In the genomic region with DNA sequence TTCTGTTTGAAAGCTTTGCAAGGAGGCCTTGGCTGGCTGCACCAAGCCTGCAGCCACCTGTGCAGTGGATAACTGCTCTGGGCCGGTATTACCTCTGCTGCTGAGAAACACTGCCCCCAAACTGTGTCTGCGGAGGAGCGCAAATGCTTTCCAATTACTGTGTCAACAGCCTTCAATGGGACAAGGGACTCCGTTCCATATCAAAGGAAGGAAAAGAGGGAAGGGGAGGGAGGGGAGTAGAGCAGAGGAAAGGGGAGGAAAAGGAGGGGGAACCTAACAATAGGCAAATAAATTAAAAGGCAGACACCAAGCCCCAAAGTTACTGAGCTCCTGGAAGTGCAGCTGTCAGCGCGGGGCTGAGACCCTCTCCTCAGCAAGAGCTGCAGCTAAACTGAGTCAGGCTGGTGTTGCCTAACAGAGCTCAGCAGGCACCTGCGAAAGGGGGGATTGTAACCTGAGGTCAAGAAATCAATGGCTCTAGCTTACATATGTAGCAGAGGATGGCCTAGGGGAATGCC, we compare ENCODE assay signal across 14 mouse cellular contexts. TPM values are rescaled to one million over a fixed set of nuclear protein-coding genes. Genes with fewer than 3 reads are reported as not detected.
DNase-seq lines count a peak whose midpoint lies in the region; ATAC-seq and TF ChIP-seq lines count a peak whose summit lies in the region.
"Had no signal": no experiment of that assay in that cellular context is flagged by ENCODE, and none has a peak within 500 bp of the region (broad histone marks: within the 10 kb centered on the region; RNA-seq: fewer than 3 reads in every experiment).

No protein-coding gene starts in this region.

- peak overlapping the region; percentile 9; the same call in 1 of the 2 replicates for H3K4me3 ChIP-seq in hindbrain, embryonic 10.5 days
- no peak overlapping the region for H3K4me3 ChIP-seq in hindbrain, embryonic 14.5 days (replicated peaks; ENCODE audit: low read length)
- H3K4me3 ChIP-seq in ES-Bruce4 (ENCODE audit: low read depth, low read length), result peak overlapping the region; percentile 18
- peak overlapping the region; percentile 23 for H3K4me3 ChIP-seq in limb, embryonic 10.5 days
- H3K4me3 ChIP-seq: erythroblast, embryonic 14.5 days had no signal

- H3K36me3 ChIP-seq in hindbrain, embryonic 10.5 days, result no peaks in the 10 kb centered on the region
- no peaks in the 10 kb centered on the region for H3K36me3 ChIP-seq in hindbrain, embryonic 14.5 days (replicated peaks; ENCODE audit: control insufficient read depth, insufficient read depth)
- no peaks in the 10 kb centered on the region for H3K36me3 ChIP-seq in ES-Bruce4 (ENCODE audit: control insufficient read depth, insufficient read depth, low read length, poor library complexity, severe bottlenecking)
- H3K36me3 ChIP-seq in limb, embryonic 10.5 days, result no peaks in the 10 kb centered on the region

- peaks cover 14% of the 10 kb centered on the region for H3K4me1 ChIP-seq in hindbrain, embryonic 10.5 days (replicated peaks)
- H3K4me1 ChIP-seq in hindbrain, embryonic 14.5 days (replicated peaks; ENCODE audit: control insufficient read depth, insufficient read depth, low read length), result peaks cover 8% of the 10 kb centered on the region; the same call in 1 of the 2 replicates
- no peaks in the 10 kb centered on the region for H3K4me1 ChIP-seq in ES-Bruce4 (ENCODE audit: control insufficient read depth, insufficient read depth, low read length)
- H3K4me1 ChIP-seq in limb, embryonic 10.5 days, result peaks cover 56% of the 10 kb centered on the region

- DNase-seq in hindbrain, embryonic 10.5 days (ENCODE audit: low spot score), result peak; percentile 16
- DNase-seq in hindbrain, embryonic 14.5 days (ENCODE audit: low spot score), result no peak
- DNase-seq in embryo, embryonic 9.5 days (ENCODE audit: extremely low spot score), result peak; percentile 39
- DNase-seq in limb, embryonic 10.5 days (ENCODE audit: low spot score), result peak; percentile 40
- DNase-seq in adrenal gland, postnatal 14 days, result no peak
- DNase-seq in layer of hippocampus, adult 9-11 months, result no peak
- no peak for DNase-seq in Muller cell, postnatal 12 days (ENCODE audit: inconsistent ontology term)
- DNase-seq: adrenal gland, adult 2 months; cerebellum, adult 2 months; right cerebral cortex, postnatal 14 days had no signal

- peak; percentile 30 for TF ChIP-seq CTCF in ES-Bruce4 (IDR thresholded peaks at IDR 0.05; ENCODE audit: low read depth, low read length)

- TF ChIP-seq EP300 in ES-Bruce4 (IDR thresholded peaks at IDR 0.05; ENCODE audit: insufficient read depth, low read depth, low read length), result peak; percentile 54; the same call in 1 of the 2 replicates

- no peak; the same call in 1 of the 2 replicates for ATAC-seq in hindbrain, embryonic 14.5 days (ENCODE audit: low FRiP score)
- ATAC-seq: CD4-positive, CD25-positive, alpha-beta regulatory T cell, adult 4 months had no signal

- 2% methylated on average over 7 of the region's 7 CpGs for WGBS in hindbrain, embryonic 10.5 days
- 3% methylated on average over 7 of the region's 7 CpGs for WGBS in hindbrain, embryonic 14.5 days
- 4% methylated on average over 7 of the region's 7 CpGs for WGBS in limb, embryonic 10.5 days

- H3K27ac ChIP-seq in hindbrain, embryonic 10.5 days, result no peak overlapping the region
- H3K27ac ChIP-seq in hindbrain, embryonic 14.5 days, result no peak overlapping the region
- H3K27ac ChIP-seq in ES-Bruce4 (ENCODE audit: insufficient read depth, low read length), result peak overlapping the region; percentile 8; the same call in 1 of the 2 replicates
- peak overlapping the region; percentile 20; the same call in 1 of the 2 replicates for H3K27ac ChIP-seq in limb, embryonic 10.5 days

- peaks cover 3% of the 10 kb centered on the region; the same call in 1 of the 2 replicates for H3K27me3 ChIP-seq in hindbrain, embryonic 10.5 days (ENCODE audit: insufficient read depth, poor library complexity, severe bottlenecking)
- no peaks in the 10 kb centered on the region for H3K27me3 ChIP-seq in hindbrain, embryonic 14.5 days (ENCODE audit: control insufficient read depth, insufficient read depth, low read length)
- H3K27me3 ChIP-seq in ES-Bruce4 (ENCODE audit: control insufficient read depth, insufficient read depth, low read length, poor library complexity, severe bottlenecking), result no peaks in the 10 kb centered on the region
- peaks cover 18% of the 10 kb centered on the region for H3K27me3 ChIP-seq in limb, embryonic 10.5 days (ENCODE audit: low read depth, poor library complexity, severe bottlenecking)

- no peak overlapping the region for H3K4me2 ChIP-seq in hindbrain, embryonic 14.5 days (replicated peaks)

- H3K9me3 ChIP-seq in hindbrain, embryonic 10.5 days, result no peaks in the 10 kb centered on the region
- H3K9me3 ChIP-seq in hindbrain, embryonic 14.5 days (ENCODE audit: control insufficient read depth, low read length), result no peaks in the 10 kb centered on the region
- H3K9me3 ChIP-seq in ES-Bruce4 (replicated peaks; ENCODE audit: control insufficient read depth, insufficient read depth, low read length, poor library complexity, severe bottlenecking), result no peaks in the 10 kb centered on the region
- no peaks in the 10 kb centered on the region for H3K9me3 ChIP-seq in limb, embryonic 10.5 days (replicated peaks)

- TF ChIP-seq POLR2A in ES-Bruce4 (IDR thresholded peaks at IDR 0.05; ENCODE audit: insufficient read depth, low read length), result no peak

- no peak overlapping the region for H3K9ac ChIP-seq in hindbrain, embryonic 14.5 days
- no peak overlapping the region for H3K9ac ChIP-seq in ES-Bruce4 (ENCODE audit: low read depth, poor library complexity, severe bottlenecking)

RNA-seq across cellular contexts. Expression of gene Ttc29, which starts 54.9 kb away (rescaled TPM):
- polyA plus RNA-seq in hindbrain, embryonic 10.5 days (2016; fragmentation: Nextera tagmentation; extraction: Ambion mirVana), result 0.65 and 1.1 TPM in 2 replicates
- 0.60 and 1.1 TPM in 2 replicates for polyA plus RNA-seq in hindbrain, embryonic 14.5 days (2014; fragmentation: Nextera tagmentation; extraction: Ambion mirVana)
- polyA plus RNA-seq in ES-Bruce4 (2011; ENCODE audit: insufficient read depth, insufficient read length, low read depth, missing spikeins), result 0.46 TPM in 1 of 2 replicates, not detected in the other
- not detected in 2 replicates for polyA plus RNA-seq in limb, embryonic 10.5 days (2016; fragmentation: Nextera tagmentation; extraction: Ambion mirVana)
- total RNA-seq in adrenal gland, postnatal 14 days (2021), result not detected in 2 replicates
- total RNA-seq: adrenal gland, adult 2 months had no signal
- polyA plus RNA-seq: adrenal gland, adult 2 months; CD4-positive, CD25-positive, alpha-beta regulatory T cell, adult 4 months; erythroblast, embryonic 14.5 days; liver, embryonic 16.5 days had no signal

Comparison
In these comparisons a context has a peak if more than half of its experiments do, and no peak if none do; other contexts are left out.
1. DNase-seq: peak in hindbrain, embryonic 10.5 days (single experiment), embryo, embryonic 9.5 days (single experiment) and limb, embryonic 10.5 days (single experiment); none in hindbrain, embryonic 14.5 days (single experiment), adrenal gland, postnatal 14 days (single experiment), layer of hippocampus, adult 9-11 months (single experiment) and Muller cell, postnatal 12 days (single experiment).
2. H3K27ac ChIP-seq: peak in ES-Bruce4 (single experiment) and limb, embryonic 10.5 days (single experiment); none in hindbrain, embryonic 10.5 days (single experiment) and hindbrain, embryonic 14.5 days (single experiment).